Mouse (Mus musculus) adrenal gland, adult 2 months (tissue): ENCODE results near the gene Acss2. TPM values are rescaled to one million over a fixed set of nuclear protein-coding genes. Genes with fewer than 3 reads are reported as not detected.
A peak's percentile ranks its signal among the peaks of the same experiment; 100 is the strongest.
"Not testable (repeated sequence)": the region's sequence is repeated elsewhere in the genome, so short reads cannot be mapped to it uniquely, and the experiment has no call there.

Source experiments
- DNase-seq: peaks from one replicate; pipeline ENCODE4 v3.0.0; 2021
- polyA plus RNA-seq: library from polyadenylated mRNA; depleted of rRNA; stranded (reverse); fragments of >200 nt; gene quantifications from 2 replicates; pipeline ENCODE4 v1.2.3, GENCODE M21; 2012
- total RNA-seq, 2 experiments: library from RNA; stranded (reverse); gene quantifications; 2 replicates each; pipeline ENCODE4 v1.2.3; 2021

Acss2 gene
- total and polyA plus RNA-seq, 3 experiments, result 48.7 to 109 (median 98.6) TPM

GRCm38 (mm10) chr2:155588136-155588535, 70.4 kb downstream of the Acss2 start:
- no peak for DNase-seq

GRCm38 (mm10) chr2:155589521-155589920, 71.8 kb downstream of the Acss2 start:
- DNase-seq, result no peak

GRCm38 (mm10) chr2:155590876-155591275, 73.1 kb downstream of the Acss2 start:
- no peak for DNase-seq

GRCm38 (mm10) chr2:155591676-155592075, 73.9 kb downstream of the Acss2 start:
- DNase-seq, result peak; percentile 19

GRCm38 (mm10) chr2:155592137-155592853, 74.5 kb downstream of the Acss2 start, which contains the start of gene Gss:
Gene Gss (minus strand): TSS chr2:155592810.
- peak; percentile 99 for DNase-seq

GRCm38 (mm10) chr2:155592854-155593283, 75.1 kb downstream of the Acss2 start:
- DNase-seq, result no peak

- no peak for DNase-seq
Measured at GRCm38 (mm10) chr2:155595516-155595915, 77.8 kb downstream of the Acss2 start.

GRCm38 (mm10) chr2:155603707-155604106, 86.0 kb downstream of the Acss2 start:
- DNase-seq, result no peak

- no peak for DNase-seq
Measured at GRCm38 (mm10) chr2:155604560-155605235, 87.0 kb downstream of the Acss2 start.

- DNase-seq, result not testable (repeated sequence)
Measured at GRCm38 (mm10) chr2:155605236-155605589, 87.5 kb downstream of the Acss2 start.

GRCm38 (mm10) chr2:155606360-155606759, 88.6 kb downstream of the Acss2 start:
- DNase-seq, result no peak

GRCm38 (mm10) chr2:155610978-155611377, 93.2 kb downstream of the Acss2 start, which contains the start of gene Myh7b:
Gene Myh7b (plus strand): TSS chr2:155611212.
- no peak for DNase-seq

- DNase-seq, result no peak
Measured at GRCm38 (mm10) chr2:155611834-155612550, 94.2 kb downstream of the Acss2 start.

- peak; percentile 85 for DNase-seq
Measured at GRCm38 (mm10) chr2:155613326-155613755, 95.6 kb downstream of the Acss2 start.

- no peak for DNase-seq
Measured at GRCm38 (mm10) chr2:155613953-155614352, 96.2 kb downstream of the Acss2 start.

- no peak for DNase-seq
Measured at GRCm38 (mm10) chr2:155616971-155617370, 99.2 kb downstream of the Acss2 start.

GRCm38 (mm10) chr2:155619817-155620216, 102.1 kb downstream of the Acss2 start:
- peak; percentile 90 for DNase-seq

GRCm38 (mm10) chr2:155622606-155623005, 104.9 kb downstream of the Acss2 start:
- no peak for DNase-seq

GRCm38 (mm10) chr2:155623996-155624395, 106.2 kb downstream of the Acss2 start:
- no peak for DNase-seq

GRCm38 (mm10) chr2:155624730-155625129, 107.0 kb downstream of the Acss2 start:
- no peak for DNase-seq

- no peak for DNase-seq
Measured at GRCm38 (mm10) chr2:155626277-155626676, 108.5 kb downstream of the Acss2 start.

GRCm38 (mm10) chr2:155627030-155627738, 109.4 kb downstream of the Acss2 start:
- peak; percentile 74 for DNase-seq
